Mouse (Mus musculus) ES-E14 (cell line): ENCODE data around the gene Retreg3. TPM values are rescaled to one million over a fixed set of nuclear protein-coding genes. Genes with fewer than 3 reads are reported as not detected.

Source experiments
- DNase-seq: peaks from one replicate; pipeline ENCODE4 v3.0.0-alpha.2; 2013; ENCODE audit warnings: low read depth, low spot score
- H3K27ac ChIP-seq: 2 replicates; pipeline ENCODE4 v1.5.1; 2012; ENCODE audit warnings: low read depth, mild to moderate bottlenecking, low read length, moderate library complexity, mixed read lengths; ENCODE audit not compliant: poor library complexity, insufficient read depth, severe bottlenecking
- H3K36me3 ChIP-seq: 2 replicates; pipeline ENCODE4 v1.6.1; 2012; ENCODE audit warnings: mild to moderate bottlenecking, low read length, moderate library complexity, mixed read lengths; ENCODE audit not compliant: control insufficient read depth, poor library complexity, insufficient read depth, severe bottlenecking
- H3K4me1 ChIP-seq, 2 experiments: fragments of 150-350 bp in 1 of 2; sonication (generic) in 1 of 2; 2 replicates each; pipeline ENCODE4 v1.6.1; 2012; ENCODE audit warnings: low read length in 2 of 2, mild to moderate bottlenecking in 1 of 2, mixed read lengths in 1 of 2; ENCODE audit not compliant: control insufficient read depth in 2 of 2, insufficient read depth in 2 of 2, poor library complexity in 1 of 2
- H3K4me3 ChIP-seq, 2 experiments: fragments of 150-350 bp in 1 of 2; sonication (generic) in 1 of 2; 2 replicates each; pipeline ENCODE4 v1.5.1; 2012; ENCODE audit warnings: low read length in 2 of 2, low read depth in 1 of 2, mild to moderate bottlenecking in 1 of 2, mixed read lengths in 1 of 2; ENCODE audit not compliant: insufficient read depth in 1 of 2, poor library complexity in 1 of 2, severe bottlenecking in 1 of 2
- H3K9ac ChIP-seq: 2 replicates; pipeline ENCODE4 v1.6.1; 2012; ENCODE audit warnings: low read depth, mild to moderate bottlenecking, low read length, mixed read lengths; ENCODE audit not compliant: poor library complexity, insufficient read depth, severe bottlenecking
- H3K9me3 ChIP-seq: fragments of 150-350 bp; sonication (generic); 2 replicates; pipeline ENCODE4 v1.6.1; 2012; ENCODE audit warnings: low read depth, mild to moderate bottlenecking, low read length; ENCODE audit not compliant: control insufficient read depth, insufficient read depth
- CHD2 ChIP-seq: IDR thresholded peaks from 2 replicates; pipeline ENCODE4 v1.6.1; 2014; ENCODE audit warnings: mild to moderate bottlenecking, low read depth, low read length, inconsistent platforms
- HCFC1 ChIP-seq: IDR thresholded peaks from 2 replicates; pipeline ENCODE4 v1.6.1; 2012; ENCODE audit warnings: low read length, inconsistent platforms, borderline replicate concordance; ENCODE audit not compliant: insufficient read depth
- MAFK ChIP-seq: IDR thresholded peaks from 2 replicates; pipeline ENCODE4 v1.6.1; 2014; ENCODE audit warnings: mild to moderate bottlenecking, low read depth, low read length, inconsistent platforms; ENCODE audit not compliant: insufficient read depth
- ZC3H11A ChIP-seq: IDR thresholded peaks from 2 replicates; pipeline ENCODE4 v1.6.1; 2012; ENCODE audit warnings: low read depth, mild to moderate bottlenecking, inconsistent platforms, low read length, borderline replicate concordance
- ZNF384 ChIP-seq: IDR thresholded peaks from 2 replicates; pipeline ENCODE4 v1.6.1; 2012; ENCODE audit warnings: low read depth, low read length, inconsistent platforms
- in situ Hi-C, 2 experiments: fragments of 600-800 bp; cut with MboI; formaldehyde crosslinking; loops; one replicate each; pipeline ENCODE4 v1.15.1; 2025; ENCODE audit warnings: low sequenced_read_pairs in 2 of 2, inconsistent platforms in 1 of 2; ENCODE audit not compliant: unreplicated experiment in 2 of 2
- total RNA-seq: library from RNA; depleted of rRNA; stranded (reverse); fragments of 300-350 nt; gene quantifications from 2 replicates; pipeline ENCODE4 v1.2.3, GENCODE M21; 2012

The Retreg3 gene
- total RNA-seq, 1 experiment = 60.4 TPM

DNA sequence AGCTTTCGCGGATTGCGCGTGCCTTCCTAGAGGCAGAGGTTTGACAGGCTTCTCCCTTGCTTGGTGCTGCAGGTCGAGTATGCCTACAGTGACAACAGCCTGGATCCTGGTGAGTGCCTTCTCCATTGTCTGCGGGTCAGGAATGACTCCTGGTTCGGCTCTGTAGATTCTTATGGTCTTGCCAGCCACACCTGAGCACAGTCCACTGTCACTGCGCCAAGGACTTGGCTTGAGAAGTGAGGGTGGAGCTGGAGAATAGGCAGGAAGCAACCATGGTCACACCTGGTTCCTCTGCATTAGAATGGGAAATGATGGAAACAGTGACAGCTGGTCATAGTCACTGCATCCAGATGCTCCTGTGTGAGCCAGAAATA lies 32.0 kb downstream of the Retreg3 start:
- no peak for TF ChIP-seq HCFC1
- TF ChIP-seq ZC3H11A = no peak
- no peak for TF ChIP-seq CHD2
- TF ChIP-seq ZNF384 = no peak
- TF ChIP-seq MAFK = no peak
- in situ Hi-C loops = no loop called here
- H3K4me1 ChIP-seq = peaks cover 3 to 8% of the 10 kb centered on the region in 2 experiments; a peak in 2 of 4 replicates

DNA sequence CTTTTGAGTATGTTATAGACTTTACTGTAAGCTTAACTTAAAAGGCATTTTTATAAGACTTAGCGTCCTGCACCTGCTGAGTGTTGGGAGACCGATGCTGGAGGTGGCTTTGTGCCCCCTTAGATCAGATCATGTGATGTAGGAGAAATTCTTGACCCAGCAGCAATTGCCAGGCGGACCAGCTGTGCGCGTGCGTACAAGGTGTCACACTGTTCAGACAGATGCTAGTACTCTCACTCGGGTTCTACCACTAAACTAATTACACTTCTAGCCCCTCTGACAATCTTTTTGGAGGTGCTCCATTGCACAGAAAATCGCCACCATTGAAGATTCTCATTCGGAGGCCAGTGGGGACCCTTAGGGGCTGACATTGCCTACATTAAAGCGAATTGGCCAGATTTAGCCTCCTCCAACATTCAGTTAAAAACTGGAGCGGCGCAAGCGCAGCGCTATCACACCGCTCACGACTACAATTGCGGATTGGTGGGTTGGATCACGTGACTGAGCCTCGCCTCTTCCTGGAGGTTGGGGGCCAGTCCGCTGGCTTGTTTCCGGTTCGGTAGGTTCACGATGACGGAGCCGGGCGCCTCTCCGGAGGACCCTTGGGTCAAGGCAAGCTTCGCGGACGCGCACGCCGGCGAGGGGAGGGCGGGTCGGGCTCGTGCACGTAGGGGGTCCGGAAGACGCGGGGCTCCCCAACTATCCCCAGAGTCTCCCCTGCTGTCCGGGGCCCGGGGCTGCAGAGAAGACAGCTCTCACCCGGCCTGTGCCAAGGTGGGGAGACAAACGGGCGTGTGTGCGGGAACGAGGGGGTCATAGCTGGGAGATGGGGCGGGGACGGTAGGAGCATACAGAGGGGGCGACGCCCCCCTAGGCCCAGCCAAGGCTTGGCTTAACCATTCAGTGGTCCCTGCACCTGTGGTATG lies 32.7 kb downstream of the Retreg3 start, which contains the start of gene Mlx:
Gene Mlx, plus strand, starts transcription at position 522 of the 926 bp plus-strand sequence.
- in situ Hi-C loops = no loop called here
- H3K4me3 ChIP-seq = peak within 1 kb of the TSS; percentile 76 to 83
- peak; percentile 85 for DNase-seq
- TF ChIP-seq CHD2 (no peak), ZNF384 (no peak), MAFK (no peak), HCFC1 (no peak), ZC3H11A (no peak)
- H3K9ac ChIP-seq = peak within 1 kb of the TSS; percentile 80
- H3K4me1 ChIP-seq = peaks cover 3 to 8% of the 10 kb centered on the region in 2 experiments; a peak in 2 of 4 replicates
- H3K36me3 ChIP-seq = peaks cover 28% of the 10 kb centered on the region
- H3K27ac ChIP-seq = no peak within 1 kb of the TSS
- H3K9me3 ChIP-seq = no peaks in the 10 kb centered on the region

More for the DNA sequence above, 32.0 kb downstream of the Retreg3 start:
- Histone ChIP-seq H3K9ac (peak overlapping the region; percentile 80), H3K27ac (no peak overlapping the region), H3K36me3 (peaks cover 34% of the 10 kb centered on the region), H3K4me3 (peak overlapping the region; percentile 76 to 83), H3K9me3 (no peaks in the 10 kb centered on the region)
- no peak for DNase-seq

DNA sequence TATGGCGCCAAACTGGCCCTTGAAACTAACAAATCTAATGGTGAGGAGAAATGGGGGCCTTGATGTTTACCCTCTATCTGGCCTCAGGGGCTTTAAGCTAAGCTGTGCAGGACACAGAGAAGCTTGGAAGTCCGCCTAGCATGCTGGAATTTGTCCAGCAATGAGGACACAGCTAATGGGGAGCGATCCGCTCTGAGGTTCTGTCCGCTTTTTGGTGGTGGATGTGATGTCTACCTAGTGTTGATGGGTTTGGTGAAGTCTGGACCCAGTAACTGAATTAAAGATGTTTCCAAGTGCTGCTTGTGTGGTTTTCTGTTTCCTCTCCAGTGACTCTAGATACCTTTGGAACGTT lies 33.4 kb downstream of the Retreg3 start:
- peaks cover 3 to 8% of the 10 kb centered on the region in 2 experiments; a peak in 2 of 4 replicates for H3K4me1 ChIP-seq
- in situ Hi-C loops = no loop called here
- no peaks in the 10 kb centered on the region for H3K9me3 ChIP-seq
- peak overlapping the region in 1 of 2 experiments; percentile 76; a peak in 2 of 4 replicates for H3K4me3 ChIP-seq
- no peak for DNase-seq
- H3K36me3 ChIP-seq = peaks cover 23% of the 10 kb centered on the region
- no peak for TF ChIP-seq ZNF384
- no peak for TF ChIP-seq CHD2
- no peak for TF ChIP-seq ZC3H11A
- TF ChIP-seq MAFK = no peak
- no peak for TF ChIP-seq HCFC1
- H3K9ac ChIP-seq = no peak overlapping the region
- H3K27ac ChIP-seq = no peak overlapping the region

DNA sequence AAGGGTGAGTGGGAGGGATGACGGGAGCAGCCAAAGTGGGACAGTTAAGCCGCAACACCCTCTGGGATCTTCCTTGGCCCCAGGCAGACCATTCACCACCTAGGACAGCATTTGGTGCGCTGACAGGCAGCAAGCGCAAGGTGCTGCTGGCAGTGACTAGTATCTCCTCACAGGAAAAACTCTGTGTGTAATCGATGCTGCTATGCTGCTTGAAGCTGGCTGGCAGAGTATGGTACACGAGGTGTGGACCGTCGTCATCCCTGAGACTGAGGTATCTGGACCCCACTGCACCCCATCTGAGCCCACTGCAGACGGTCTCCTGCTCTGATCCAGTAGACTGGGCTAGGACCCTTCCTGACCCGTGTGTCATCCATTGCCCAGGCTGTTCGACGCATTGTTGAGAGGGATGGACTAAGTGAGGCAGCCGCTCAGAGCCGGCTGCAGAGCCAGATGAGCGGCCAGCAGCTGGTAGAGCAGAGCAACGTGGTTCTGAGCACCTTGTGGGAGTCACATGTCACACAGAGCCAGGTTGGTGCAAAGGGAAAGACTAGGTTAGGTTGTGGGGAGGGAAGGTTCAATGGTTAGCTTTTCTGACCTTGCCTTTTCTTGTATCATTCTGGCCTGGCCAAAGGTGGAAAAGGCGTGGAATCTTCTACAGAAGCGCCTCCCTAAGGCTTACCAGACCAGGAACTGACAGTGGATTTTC lies 33.9 kb downstream of the Retreg3 start:
- Histone ChIP-seq H3K9ac (no peak overlapping the region), H3K4me1 (peaks cover 3 to 8% of the 10 kb centered on the region in 2 experiments; a peak in 2 of 4 replicates), H3K4me3 (no peak overlapping the region), H3K9me3 (no peaks in the 10 kb centered on the region), H3K36me3 (peaks cover 20% of the 10 kb centered on the region), H3K27ac (no peak overlapping the region)
- DNase-seq = no peak
- TF ChIP-seq HCFC1 (no peak), MAFK (no peak), ZC3H11A (no peak), ZNF384 (no peak), CHD2 (no peak)
- in situ Hi-C loops = no loop called here
